Mouse (Mus musculus) cerebellum, adult 11 months (tissue): Measurements from ENCODE around the gene Prrt1.
A peak's percentile ranks its signal among the peaks of the same experiment; 100 is the strongest.

Experiments used
- DNase-seq: peaks from one replicate; pipeline ENCODE4 v3.0.0; 2022

Gene Prrt1

GRCm38 (mm10) chr17:34599891-34600290, 29.4 kb upstream of the Prrt1 start:
- DNase-seq, result peak; percentile 38

DNA sequence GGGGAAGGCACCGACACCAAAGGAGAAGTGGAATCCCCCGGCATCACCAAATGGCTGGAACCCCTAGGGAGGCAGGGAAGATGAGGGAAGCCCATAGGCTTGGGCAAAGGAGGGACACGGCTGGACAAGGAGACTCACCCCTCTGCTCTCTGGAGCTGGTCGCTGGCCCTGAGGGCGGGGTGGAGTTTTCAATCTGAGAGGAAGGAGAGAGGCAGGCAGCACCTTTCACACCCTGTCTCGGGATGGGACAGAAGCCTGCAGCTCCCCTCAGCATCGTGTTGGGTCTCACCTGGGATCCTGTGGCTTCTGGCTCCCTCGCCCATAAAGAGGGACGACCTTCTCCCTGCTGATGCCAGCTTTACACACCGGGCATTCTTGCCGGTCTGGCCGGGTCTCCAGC, 27.5 kb upstream of the Prrt1 start:
- no peak for DNase-seq

DNA sequence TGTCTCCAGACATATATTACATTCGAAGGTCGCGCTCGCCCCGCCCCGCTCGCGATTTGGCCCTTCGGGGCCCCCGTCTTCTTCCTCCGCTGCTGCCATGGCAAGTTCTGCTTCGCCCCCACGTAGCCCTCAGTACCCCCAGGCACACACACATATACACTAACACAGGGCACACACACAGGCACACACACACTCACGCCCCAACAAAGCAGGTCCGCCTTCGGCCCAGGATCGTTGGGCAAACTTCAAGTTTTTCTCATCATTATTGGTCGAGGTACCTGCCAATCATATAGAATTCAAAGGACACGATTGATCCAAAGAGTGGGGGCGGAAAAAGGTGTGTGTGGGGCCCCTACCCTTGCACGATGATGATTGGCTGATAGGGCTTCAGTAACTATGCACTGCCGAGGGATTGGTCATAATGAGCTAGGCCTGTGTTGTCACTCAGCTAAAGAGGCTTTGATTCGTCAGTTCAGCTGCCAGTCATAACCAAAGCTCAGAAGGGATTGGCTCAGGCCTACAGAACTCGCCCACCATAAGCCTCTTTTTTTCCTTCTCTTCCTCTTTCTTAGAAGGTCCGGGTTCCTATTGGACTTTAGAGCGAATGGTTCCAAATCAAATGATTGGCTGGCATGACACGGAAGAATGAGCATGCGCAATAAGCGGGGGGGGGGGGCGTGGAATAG, 25.8 kb upstream of the Prrt1 start, which contains the start of gene Rnf5:
TSS of gene Rnf5 (minus strand) at position 316 of the 686 bp plus-strand sequence.
- DNase-seq, result peak; percentile 98

GRCm38 (mm10) chr17:34604061-34604508, 25.2 kb upstream of the Prrt1 start, which contains the start of gene Agpat1:
TSS of gene Agpat1 (plus strand) at chr17:34604262.
- peak; percentile 98 for DNase-seq

DNA sequence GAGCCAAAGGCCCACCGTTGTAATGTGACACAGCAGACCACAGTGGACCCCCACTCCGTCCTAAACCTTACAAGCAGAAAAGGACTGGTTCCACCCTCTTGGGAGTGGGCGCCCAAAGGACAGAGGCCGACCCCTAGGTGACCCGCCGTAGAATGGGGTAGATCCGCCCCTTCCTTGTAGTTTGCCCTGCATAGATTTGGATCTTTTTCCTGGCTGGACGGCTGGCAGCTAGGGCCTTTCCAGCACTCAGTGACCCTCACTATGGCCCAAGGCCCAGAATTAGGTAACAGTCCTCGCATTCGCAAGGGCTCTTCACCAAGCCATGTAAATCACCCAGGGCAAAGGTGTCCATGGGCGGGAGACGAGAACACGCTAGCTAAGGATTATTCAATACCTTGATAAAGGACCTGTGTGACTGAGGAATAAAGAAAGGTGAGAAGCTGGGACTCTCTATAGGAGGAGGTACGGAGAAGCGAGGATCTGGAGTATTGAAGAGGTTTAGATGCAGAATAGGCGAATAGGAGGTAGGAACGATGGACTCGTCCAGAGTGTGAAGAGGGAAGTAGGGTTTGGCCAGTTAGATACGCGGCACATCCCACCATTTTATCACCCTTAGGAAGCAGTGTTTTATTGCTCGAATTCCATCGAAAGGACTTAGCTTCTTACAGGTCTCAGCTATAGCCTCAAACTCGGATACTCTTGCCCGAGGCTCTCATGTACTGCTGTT, 24.7 kb upstream of the Prrt1 start:
- DNase-seq, result no peak

GRCm38 (mm10) chr17:34605609-34606008, 23.7 kb upstream of the Prrt1 start:
- peak; percentile 96 for DNase-seq

GRCm38 (mm10) chr17:34606186-34607039, 22.9 kb upstream of the Prrt1 start:
- peak; percentile 48 for DNase-seq

DNA sequence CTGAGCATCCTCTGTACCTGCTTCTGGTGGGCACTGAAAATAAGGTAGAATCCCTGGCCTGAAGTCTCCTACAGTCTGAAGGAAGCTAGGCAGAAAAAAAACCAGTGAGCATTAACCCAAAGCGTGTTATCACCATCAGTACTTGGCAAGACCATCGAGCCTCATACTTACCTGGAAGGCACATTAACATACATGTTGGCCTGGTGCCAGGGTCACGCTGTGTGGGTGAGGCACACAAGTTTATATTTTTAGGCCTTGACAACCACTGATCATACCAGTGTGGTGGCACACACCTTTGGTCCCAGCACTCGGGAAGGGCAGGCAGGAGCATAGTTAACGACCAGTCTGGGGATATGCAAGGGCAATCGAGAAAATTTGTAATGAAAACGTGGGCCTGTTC, 21.3 kb upstream of the Prrt1 start:
- no peak for DNase-seq

GRCm38 (mm10) chr17:34611050-34611449, 18.3 kb upstream of the Prrt1 start:
- no peak for DNase-seq

GRCm38 (mm10) chr17:34613054-34613645, 16.2 kb upstream of the Prrt1 start:
- DNase-seq, result no peak

DNA sequence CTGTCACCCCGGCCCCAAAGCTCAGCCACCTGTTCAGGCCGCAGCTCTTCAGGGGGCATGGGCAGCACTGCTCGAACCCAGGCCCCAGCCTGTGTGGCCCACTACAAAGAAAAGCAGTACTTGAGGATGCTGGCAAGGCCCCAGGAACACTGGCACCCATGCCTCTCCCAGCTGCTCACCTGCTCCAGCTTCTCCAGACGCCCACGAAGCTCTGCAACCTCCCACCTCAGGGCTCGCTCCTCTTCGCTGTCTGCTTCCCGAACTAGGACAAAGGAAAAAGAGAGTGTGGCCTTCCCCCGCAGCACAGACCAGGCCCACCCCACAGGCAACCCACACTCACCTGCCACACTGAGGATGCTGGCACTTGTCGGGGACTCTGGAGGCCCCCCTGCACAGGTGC, 15.5 kb upstream of the Prrt1 start:
- no peak for DNase-seq

DNA sequence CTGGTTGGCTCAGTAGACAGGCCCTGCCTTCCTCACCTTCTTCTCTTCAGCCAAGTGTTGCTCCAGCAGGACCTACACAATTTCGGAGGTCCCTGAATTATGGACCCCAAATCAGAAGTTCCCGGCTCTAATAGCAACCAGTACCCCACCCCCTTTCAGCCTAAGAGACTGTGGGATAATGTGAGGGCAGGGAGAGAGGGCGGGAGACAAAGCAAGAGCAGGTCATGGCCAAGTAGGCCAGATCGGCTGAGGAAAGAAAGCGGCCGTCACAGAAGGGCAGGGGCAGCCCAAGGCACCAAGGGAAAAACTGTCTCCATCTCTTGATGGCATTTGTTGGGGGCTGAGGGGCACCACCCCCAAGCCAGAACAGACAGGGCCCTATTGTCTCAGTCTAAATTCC, 13.5 kb upstream of the Prrt1 start, which contains the start of gene Egfl8:
TSS of gene Egfl8 (minus strand) at position 101 of the 400 bp plus-strand sequence.
- no peak for DNase-seq

GRCm38 (mm10) chr17:34618999-34619398, 10.3 kb upstream of the Prrt1 start:
- peak; percentile 58 for DNase-seq

DNA sequence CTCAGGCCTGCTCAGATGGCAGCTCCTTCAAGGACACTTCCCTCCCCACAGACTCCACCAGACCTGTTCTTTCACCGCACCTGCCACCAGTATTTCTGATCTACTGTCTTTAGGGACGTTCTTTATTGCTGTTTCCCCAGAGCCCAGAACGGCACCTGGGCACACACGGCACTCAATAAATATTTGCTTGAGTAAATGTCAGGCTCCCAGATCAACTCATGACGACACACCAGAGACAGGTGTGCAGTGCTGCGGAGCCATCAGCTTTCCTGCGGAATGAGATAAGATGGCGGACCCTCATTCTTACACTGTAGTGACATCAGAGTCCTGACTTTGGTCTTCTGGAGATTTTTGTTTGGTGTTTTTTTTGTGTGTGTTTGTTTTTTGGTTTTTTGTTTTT, 8.3 kb upstream of the Prrt1 start:
- DNase-seq, result no peak

GRCm38 (mm10) chr17:34623161-34623560, 6.2 kb upstream of the Prrt1 start:
- no peak for DNase-seq

- DNase-seq, result no peak
These were observed 4.4 kb upstream of the Prrt1 start for GRCm38 (mm10) chr17:34624981-34625380.

DNA sequence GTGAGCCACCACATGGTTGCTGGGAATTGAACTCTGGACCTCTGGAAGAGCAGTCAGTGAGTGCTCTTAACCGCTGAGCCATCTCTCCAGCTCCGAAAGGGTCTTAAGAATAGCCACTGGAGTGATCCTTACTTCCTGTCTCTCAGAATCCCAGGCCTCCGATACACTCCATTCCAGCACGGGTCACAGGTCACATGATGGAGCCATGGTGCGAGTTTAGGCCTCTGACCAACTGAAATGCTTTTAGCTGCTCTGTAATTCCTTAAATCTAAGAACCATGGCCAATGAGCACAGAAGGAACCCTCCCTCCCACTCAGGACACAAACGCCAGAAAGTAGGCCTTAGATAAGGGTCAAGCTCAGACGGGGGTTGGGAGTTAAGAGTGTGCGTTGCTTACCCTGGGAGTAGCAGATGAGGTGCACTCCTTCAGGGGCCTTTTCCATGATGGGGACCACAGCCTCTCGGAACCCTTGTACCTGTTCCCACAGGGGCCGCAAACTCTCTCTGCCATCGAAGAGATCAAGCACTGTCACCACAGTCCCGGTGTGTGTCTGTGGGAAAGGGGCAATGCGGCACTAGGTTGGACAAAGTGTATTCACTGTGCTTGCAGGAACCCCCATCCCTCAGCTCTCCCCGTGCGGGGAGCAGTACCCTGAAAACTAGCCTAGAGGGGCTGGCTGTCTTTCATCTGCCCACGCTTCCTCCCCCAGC, 3.1 kb upstream of the Prrt1 start:
- no peak for DNase-seq

DNA sequence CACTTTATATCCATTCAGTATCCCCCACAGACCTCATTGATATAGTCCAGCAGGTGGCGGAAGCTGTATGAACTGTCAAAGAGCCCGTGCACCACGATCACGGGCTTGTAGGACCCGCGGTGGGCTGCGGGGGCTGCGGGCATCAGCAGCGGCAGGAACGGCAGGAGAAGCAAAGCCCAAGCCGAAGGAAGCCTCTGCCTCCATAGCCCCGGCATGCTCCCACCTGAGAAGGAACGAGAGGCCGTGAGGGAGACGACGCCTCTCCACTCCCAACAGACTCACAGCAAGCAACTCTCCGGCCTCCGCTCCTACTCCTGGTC, 2.6 kb upstream of the Prrt1 start:
- peak; percentile 43 for DNase-seq

- peak; percentile 84 for DNase-seq
These were observed 2.0 kb upstream of the Prrt1 start for GRCm38 (mm10) chr17:34627093-34627942.

DNA sequence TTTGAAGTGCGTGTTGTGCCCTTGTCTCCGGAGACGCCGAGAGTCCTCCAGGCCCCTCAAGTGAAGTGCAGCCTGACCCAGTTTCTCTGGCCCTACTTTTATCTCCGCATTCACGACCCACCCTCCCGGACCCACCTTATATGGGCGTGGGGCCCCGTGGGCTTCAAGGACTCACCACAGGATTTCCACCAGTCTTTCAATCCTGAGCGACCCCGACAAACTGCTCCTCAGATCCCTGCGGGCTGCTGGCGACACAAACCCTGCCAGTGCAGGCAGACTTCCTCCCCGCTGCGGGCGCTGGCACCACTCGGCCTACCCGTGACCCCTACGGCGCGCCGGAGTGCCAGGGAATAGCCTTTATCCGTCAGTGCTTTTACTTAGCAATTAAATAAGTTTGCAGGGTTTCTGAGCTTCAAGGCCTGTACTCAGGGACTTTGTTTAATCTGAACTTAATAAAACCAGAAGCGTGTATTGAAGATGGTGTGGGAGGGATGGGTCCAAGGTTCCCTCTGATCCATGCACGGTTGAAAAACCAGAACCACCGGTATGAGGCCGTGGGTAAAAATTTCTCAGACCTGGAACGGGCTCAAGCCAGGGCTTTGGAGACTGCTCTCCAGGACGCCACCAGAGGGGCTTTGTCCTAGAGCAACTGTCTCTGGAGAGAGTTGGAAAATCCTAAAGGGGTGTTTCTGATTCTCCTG, 1.2 kb upstream of the Prrt1 start, which contains the start of gene Ppt2:
TSS of gene Ppt2 (minus strand) at position 568 of the 701 bp plus-strand sequence.
- peak; percentile 79 for DNase-seq

DNA sequence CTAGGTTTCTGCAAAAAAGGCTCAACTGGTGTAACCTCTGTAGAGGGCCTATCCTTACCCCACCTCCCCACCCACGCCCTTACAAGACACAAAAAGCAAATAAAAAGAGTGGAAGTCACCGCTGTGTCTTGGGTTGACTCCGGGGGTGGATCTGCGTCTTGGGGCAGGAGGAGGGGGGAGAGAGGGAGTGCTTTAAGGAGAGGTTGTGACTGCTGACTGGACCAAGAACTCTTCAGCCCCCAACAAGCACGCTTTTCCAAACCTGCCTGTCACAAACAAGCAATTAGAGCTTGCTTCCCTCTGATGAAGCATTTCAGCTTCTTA, 727 bp upstream of the Prrt1 start:
- DNase-seq, result no peak
